Mouse (Mus musculus) G1E (cell line): ENCODE results near the gene Rac3. TPM values are rescaled to one million over a fixed set of nuclear protein-coding genes. Genes with fewer than 3 reads are reported as not detected.

Experiments
- ATAC-seq: 2 replicates; pipeline ENCODE4 v1.8.0; 2016; ENCODE audit warnings: mild to moderate bottlenecking; ENCODE audit not compliant: insufficient number of reproducible peaks, poor library complexity, low FRiP score, severe bottlenecking; ENCODE audit errors: extremely low read depth
- DNase-seq: peaks from one replicate; pipeline ENCODE4 v3.0.0; 2012; ENCODE audit warnings: low spot score
- H3K27me3 ChIP-seq: 2 replicates; pipeline ENCODE4 v1.6.1; 2012; ENCODE audit warnings: mild to moderate bottlenecking, low read length, inconsistent platforms; ENCODE audit not compliant: insufficient read depth
- H3K36me3 ChIP-seq: replicated peaks from 2 replicates; pipeline ENCODE3; 2012; ENCODE audit warnings: mild to moderate bottlenecking, inconsistent platforms
- H3K4me1 ChIP-seq: 2 replicates; pipeline ENCODE4 v1.6.1; 2012; ENCODE audit warnings: low read depth, low read length, inconsistent platforms, mixed read lengths; ENCODE audit not compliant: insufficient read depth
- H3K4me3 ChIP-seq: 2 replicates; pipeline ENCODE4 v1.5.1; 2012; ENCODE audit warnings: low read depth, mild to moderate bottlenecking, inconsistent platforms, low read length, moderate library complexity, mixed read lengths
- H3K9me3 ChIP-seq: replicated peaks from 2 replicates; pipeline ENCODE4 v1.6.1; 2012; ENCODE audit warnings: inconsistent platforms
- CTCF ChIP-seq: IDR thresholded peaks from 2 replicates; pipeline ENCODE4 v1.5.1; 2012; ENCODE audit warnings: low read depth, low read length, inconsistent platforms, mixed read lengths
- GATA1 ChIP-seq: IDR thresholded peaks from 2 replicates; pipeline ENCODE4 v1.6.1; 2012; ENCODE audit warnings: borderline replicate concordance, low read length, inconsistent platforms, mixed read lengths
- GATA2 ChIP-seq: IDR thresholded peaks from 2 replicates; pipeline ENCODE4 v1.6.1; 2012; ENCODE audit warnings: low read depth, low read length, inconsistent platforms, borderline replicate concordance
- POLR2AphosphoS5 ChIP-seq: IDR thresholded peaks from 2 replicates; pipeline ENCODE4 v1.6.1; 2012; ENCODE audit warnings: low read depth, low read length, inconsistent platforms; ENCODE audit not compliant: insufficient replicate concordance
- TAL1 ChIP-seq: conservative IDR thresholded peaks from 2 replicates; pipeline ENCODE4 v1.6.1; 2012; ENCODE audit warnings: low read depth, low read length, inconsistent platforms, mixed read lengths
- polyA plus RNA-seq: library from polyadenylated mRNA; stranded (reverse); fragments of >175 nt; gene quantifications from 2 replicates; pipeline ENCODE4 v1.2.3, GENCODE M21; 2012
- total RNA-seq, 2 experiments: library from RNA; stranded (forward) in 1 of 2; stranded (reverse) in 1 of 2; fragments of 200-1000 nt in 1 of 2; fragments of >200 nt in 1 of 2; fragmentation: Nextera tagmentation in 1 of 2; gene quantifications; 2 replicates each; pipeline ENCODE4 v1.2.3; 2014 to 2017

The Rac3 gene
- total and polyA plus RNA-seq, 3 experiments: 0.66 to 2.6 (median 2.1) TPM

GRCm38 (mm10) chr11:120719242-120719641, 2.0 kb upstream of the Rac3 start:
- peaks cover 77% of the 10 kb centered on the region for H3K36me3 ChIP-seq

GRCm38 (mm10) chr11:120719841-120720376, 1.4 kb upstream of the Rac3 start:
- DNase-seq: no peak
- Histone ChIP-seq H3K4me3 (no peak overlapping the region), H3K9me3 (no peaks in the 10 kb centered on the region), H3K4me1 (peaks cover 30% of the 10 kb centered on the region), H3K27me3 (peaks cover 20% of the 10 kb centered on the region), H3K36me3 (peaks cover 74% of the 10 kb centered on the region)
- ATAC-seq: no peak
- TF ChIP-seq GATA1: no peak
- TF ChIP-seq POLR2AphosphoS5: no peak
- no peak for TF ChIP-seq CTCF

More at GRCm38 (mm10) chr11:120719242-120719641, 2.0 kb upstream of the Rac3 start:
- peaks cover 20% of the 10 kb centered on the region for H3K27me3 ChIP-seq
- no peak overlapping the region for H3K4me3 ChIP-seq
- DNase-seq (no peak), ATAC-seq (no peak)
- no peak for TF ChIP-seq GATA2
- no peak for TF ChIP-seq CTCF
- no peak for TF ChIP-seq POLR2AphosphoS5
- no peak for TF ChIP-seq TAL1
- TF ChIP-seq GATA1: no peak
- no peaks in the 10 kb centered on the region for H3K9me3 ChIP-seq
- H3K4me1 ChIP-seq: peaks cover 37% of the 10 kb centered on the region

- peak; percentile 59 for TF ChIP-seq CTCF
- no peak for TF ChIP-seq GATA2
- Histone ChIP-seq H3K27me3 (peaks cover 23% of the 10 kb centered on the region), H3K9me3 (no peaks in the 10 kb centered on the region), H3K4me1 (peaks cover 25% of the 10 kb centered on the region), H3K4me3 (no peak overlapping the region), H3K36me3 (peaks cover 74% of the 10 kb centered on the region)
- DNase-seq (peak; percentile 61), ATAC-seq (no peak; the same call in 1 of the 2 replicates)
Measured at GRCm38 (mm10) chr11:120720450-120720849, 820 bp upstream of the Rac3 start.

- ATAC-seq (no peak), DNase-seq (no peak)
- Histone ChIP-seq H3K9me3 (no peaks in the 10 kb centered on the region), H3K4me1 (peaks cover 35% of the 10 kb centered on the region), H3K27me3 (peaks cover 27% of the 10 kb centered on the region), H3K36me3 (peaks cover 67% of the 10 kb centered on the region), H3K4me3 (peak overlapping the region; percentile 65; the same call in 1 of the 2 replicates)
- no peak for TF ChIP-seq GATA2
- no peak for TF ChIP-seq GATA1
- TF ChIP-seq CTCF: no peak
- no peak for TF ChIP-seq POLR2AphosphoS5
- TF ChIP-seq TAL1: no peak
Measured at GRCm38 (mm10) chr11:120722067-120722630, 879 bp downstream of the Rac3 start.

GRCm38 (mm10) chr11:120722761-120723382, 1.6 kb downstream of the Rac3 start:
- ATAC-seq (no peak), DNase-seq (no peak)
- peaks cover 36% of the 10 kb centered on the region for H3K4me1 ChIP-seq
- H3K4me3 ChIP-seq: no peak overlapping the region
- peaks cover 27% of the 10 kb centered on the region for H3K27me3 ChIP-seq
- TF ChIP-seq GATA2 (no peak), POLR2AphosphoS5 (no peak), GATA1 (no peak), TAL1 (no peak), CTCF (no peak)
- H3K36me3 ChIP-seq: peaks cover 60% of the 10 kb centered on the region
- H3K9me3 ChIP-seq: no peaks in the 10 kb centered on the region

GRCm38 (mm10) chr11:120723509-120723908, 2.2 kb downstream of the Rac3 start:
- peaks cover 29% of the 10 kb centered on the region for H3K27me3 ChIP-seq
- ATAC-seq (no peak), DNase-seq (no peak)
- no peak for TF ChIP-seq GATA2
- TF ChIP-seq CTCF: no peak
- TF ChIP-seq TAL1: no peak
- TF ChIP-seq GATA1: no peak
- TF ChIP-seq POLR2AphosphoS5: no peak
- no peak overlapping the region for H3K4me3 ChIP-seq
- H3K4me1 ChIP-seq: peaks cover 36% of the 10 kb centered on the region
- H3K36me3 ChIP-seq: peaks cover 53% of the 10 kb centered on the region
- H3K9me3 ChIP-seq: no peaks in the 10 kb centered on the region
